Mouse (Mus musculus) cortical plate, adult 2 months (tissue): ENCODE results near the gene Osm.

Experiments
- CTCF ChIP-seq: fragments of 200-500 bp; IDR thresholded peaks from 2 replicates; pipeline ENCODE4 v1.5.1; 2011; ENCODE audit warnings: mild to moderate bottlenecking, control low read depth, low read length; ENCODE audit not compliant: insufficient read depth; ENCODE audit errors: extremely low read depth
- POLR2A ChIP-seq: fragments of 200-500 bp; IDR thresholded peaks from 2 replicates; pipeline ENCODE4 v1.6.1; 2011; ENCODE audit warnings: mild to moderate bottlenecking, low read length, control low read depth; ENCODE audit not compliant: insufficient read depth; ENCODE audit errors: extremely low read depth

- TF ChIP-seq CTCF (no peak), POLR2A (no peak)
Observed at GRCm38 (mm10) chr11:4261188-4261494, 24.9 kb downstream of the Osm start.
